Mouse (Mus musculus) CH12.LX (cell line): Measurements from ENCODE around the gene Maea. TPM values are rescaled to one million over a fixed set of nuclear protein-coding genes. Genes with fewer than 3 reads are reported as not detected.

Source experiments
- DNase-seq: peaks from one replicate; pipeline ENCODE4 v3.0.0-alpha.2; 2013; ENCODE audit errors: extremely low read depth
- H3K27ac ChIP-seq: 2 replicates; pipeline ENCODE4 v1.5.1; 2012; ENCODE audit warnings: low read depth, mild to moderate bottlenecking, control low read depth, moderate library complexity; ENCODE audit not compliant: insufficient read depth
- H3K27me3 ChIP-seq: replicated peaks from 2 replicates; pipeline ENCODE3; 2012; ENCODE audit warnings: inconsistent platforms
- H3K36me3 ChIP-seq, 2 experiments: replicated peaks in 1 of 2; 2 replicates each; pipeline versions ENCODE3 to v1.6.1; 2012; ENCODE audit warnings: inconsistent platforms in 1 of 2, low read length in 1 of 2, mild to moderate bottlenecking in 1 of 2, mixed read lengths in 1 of 2, moderate library complexity in 1 of 2; ENCODE audit not compliant: control insufficient read depth in 1 of 2, insufficient read depth in 1 of 2
- H3K4me1 ChIP-seq, 2 experiments: 2 replicates each; pipeline ENCODE4 v1.6.1; 2012; ENCODE audit warnings: inconsistent platforms in 1 of 2, moderate library complexity in 1 of 2; ENCODE audit not compliant: insufficient read depth in 2 of 2, control insufficient read depth in 1 of 2
- H3K4me2 ChIP-seq: 2 replicates; pipeline ENCODE4 v1.6.1; 2012; ENCODE audit warnings: low read depth, mild to moderate bottlenecking, control low read depth; ENCODE audit not compliant: poor library complexity, insufficient read depth, severe bottlenecking
- H3K4me3 ChIP-seq, 3 experiments: fragments of 150-350 bp in 1 of 3; sonication (generic) in 1 of 3; replicated peaks in 1 of 3; 2 replicates each; pipeline versions ENCODE3 to v1.5.1; 2011 to 2012; ENCODE audit warnings: low read depth in 2 of 3, low read length in 2 of 3, mild to moderate bottlenecking in 2 of 3, moderate library complexity in 2 of 3, control low read depth in 1 of 3, improper control_type of control experiment in 1 of 3, inconsistent platforms in 1 of 3, mixed read lengths in 1 of 3; ENCODE audit not compliant: poor library complexity in 1 of 3
- H3K79me2 ChIP-seq: replicated peaks from 2 replicates; pipeline ENCODE4 v1.6.1; 2012; ENCODE audit warnings: mild to moderate bottlenecking, moderate library complexity; ENCODE audit not compliant: control insufficient read depth, poor library complexity, insufficient read depth, severe bottlenecking; ENCODE audit errors: extremely low read depth
- H3K9ac ChIP-seq: 2 replicates; pipeline ENCODE4 v1.6.1; 2012; ENCODE audit warnings: low read depth, mild to moderate bottlenecking, control low read depth, moderate library complexity; ENCODE audit not compliant: insufficient read depth
- H3K9me3 ChIP-seq: replicated peaks from 2 replicates; pipeline ENCODE3; 2012; ENCODE audit warnings: low read length, inconsistent platforms, mixed read lengths
- BHLHE40 ChIP-seq: IDR thresholded peaks from 2 replicates; pipeline ENCODE4 v1.6.1; 2011; ENCODE audit warnings: mild to moderate bottlenecking, low read depth, low read length, improper control_type of control experiment
- CTCF ChIP-seq, 2 experiments: IDR thresholded peaks in 1 of 2; conservative IDR thresholded peaks in 1 of 2; 2 replicates each; pipeline ENCODE4 v1.5.1; 2011 to 2012; ENCODE audit warnings: low read depth in 2 of 2, low read length in 2 of 2, improper control_type of control experiment in 1 of 2, inconsistent platforms in 1 of 2, mild to moderate bottlenecking in 1 of 2, moderate library complexity in 1 of 2
- E2F4 ChIP-seq: IDR thresholded peaks from 2 replicates; pipeline ENCODE4 v1.6.1; 2011; ENCODE audit warnings: low read depth, low read length, improper control_type of control experiment; ENCODE audit not compliant: insufficient replicate concordance
- ELF1 ChIP-seq: IDR thresholded peaks from 2 replicates; pipeline ENCODE4 v1.6.1; 2014; ENCODE audit warnings: low read depth, mild to moderate bottlenecking, inconsistent platforms, low read length, improper control_type of control experiment
- EP300 ChIP-seq: IDR thresholded peaks from 2 replicates; pipeline ENCODE4 v1.6.1; 2011; ENCODE audit warnings: low read length, improper control_type of control experiment
- ETS1 ChIP-seq: conservative IDR thresholded peaks from 2 replicates; pipeline ENCODE4 v1.6.1; 2012; ENCODE audit warnings: low read depth, mild to moderate bottlenecking, inconsistent platforms, low read length, improper control_type of control experiment, moderate library complexity
- GABPA ChIP-seq: IDR thresholded peaks from 2 replicates; pipeline ENCODE4 v1.6.1; 2012; ENCODE audit warnings: low read depth, low read length, improper control_type of control experiment, inconsistent platforms; ENCODE audit not compliant: insufficient replicate concordance
- HCFC1 ChIP-seq: IDR thresholded peaks from 2 replicates; pipeline ENCODE4 v1.6.1; 2012; ENCODE audit warnings: low read depth, mild to moderate bottlenecking, inconsistent platforms, low read length, improper control_type of control experiment
- JUN ChIP-seq: IDR thresholded peaks from 2 replicates; pipeline ENCODE4 v1.6.1; 2011; ENCODE audit warnings: low read depth, mild to moderate bottlenecking, low read length, improper control_type of control experiment, moderate library complexity; ENCODE audit not compliant: insufficient read depth
- JUND ChIP-seq: conservative IDR thresholded peaks from 2 replicates; pipeline ENCODE4 v1.6.1; 2011; ENCODE audit warnings: low read depth, low read length, improper control_type of control experiment
- MAFK ChIP-seq: IDR thresholded peaks from 2 replicates; pipeline ENCODE4 v1.6.1; 2011; ENCODE audit warnings: low read length, improper control_type of control experiment; ENCODE audit not compliant: insufficient replicate concordance
- MAX ChIP-seq: IDR thresholded peaks from 2 replicates; pipeline ENCODE4 v1.6.1; 2011; ENCODE audit warnings: low read length, improper control_type of control experiment
- MAZ ChIP-seq: IDR thresholded peaks from 2 replicates; pipeline ENCODE4 v1.6.1; 2012; ENCODE audit warnings: low read depth, mild to moderate bottlenecking, inconsistent platforms, low read length, improper control_type of control experiment, moderate library complexity
- MXI1 ChIP-seq: IDR thresholded peaks from 2 replicates; pipeline ENCODE4 v1.6.1; 2011; ENCODE audit warnings: mild to moderate bottlenecking, low read depth, low read length, improper control_type of control experiment
- MYC ChIP-seq: IDR thresholded peaks from 2 replicates; pipeline ENCODE4 v1.6.1; 2011; ENCODE audit warnings: low read depth, mild to moderate bottlenecking, improper control_type of control experiment, low read length
- NELFE ChIP-seq: IDR thresholded peaks from 2 replicates; pipeline ENCODE4 v1.6.1; 2011; ENCODE audit warnings: low read depth, low read length, improper control_type of control experiment
- NRF1 ChIP-seq: IDR thresholded peaks from 2 replicates; pipeline ENCODE4 v1.6.1; 2014; ENCODE audit warnings: low read depth, mild to moderate bottlenecking, inconsistent platforms, low read length, improper control_type of control experiment, moderate library complexity
- PAX5 ChIP-seq: IDR thresholded peaks from 2 replicates; pipeline ENCODE4 v1.6.1; 2012; ENCODE audit warnings: low read length, inconsistent platforms, mixed read lengths
- POLR2A ChIP-seq: IDR thresholded peaks from 2 replicates; pipeline ENCODE4 v1.6.1; 2011; ENCODE audit warnings: low read depth, mild to moderate bottlenecking, improper control_type of control experiment, low read length
- POLR2AphosphoS2 ChIP-seq: IDR thresholded peaks from 2 replicates; pipeline ENCODE4 v1.6.1; 2011; ENCODE audit warnings: low read depth, low read length, improper control_type of control experiment
- RAD21 ChIP-seq: IDR thresholded peaks from 2 replicates; pipeline ENCODE4 v1.6.1; 2011; ENCODE audit warnings: low read depth, mild to moderate bottlenecking, low read length, improper control_type of control experiment, moderate library complexity
- RCOR1 ChIP-seq: conservative IDR thresholded peaks from 2 replicates; pipeline ENCODE4 v1.6.1; 2012; ENCODE audit warnings: low read depth, mild to moderate bottlenecking, inconsistent platforms, low read length, improper control_type of control experiment
- TBP ChIP-seq: conservative IDR thresholded peaks from 2 replicates; pipeline ENCODE4 v1.6.1; 2011; ENCODE audit warnings: low read depth, low read length, improper control_type of control experiment
- TCF12 ChIP-seq: IDR thresholded peaks from 2 replicates; pipeline ENCODE4 v1.6.1; 2014; ENCODE audit warnings: low read depth, mild to moderate bottlenecking, inconsistent platforms, low read length, improper control_type of control experiment
- UBTF ChIP-seq: IDR thresholded peaks from 2 replicates; pipeline ENCODE4 v1.6.1; 2012; ENCODE audit warnings: low read depth, mild to moderate bottlenecking, inconsistent platforms, low read length, improper control_type of control experiment, moderate library complexity
- USF2 ChIP-seq: conservative IDR thresholded peaks from 2 replicates; pipeline ENCODE4 v1.6.1; 2011; ENCODE audit warnings: low read depth, low read length, improper control_type of control experiment
- ZC3H11A ChIP-seq: IDR thresholded peaks from 2 replicates; pipeline ENCODE4 v1.6.1; 2012; ENCODE audit warnings: low read depth, mild to moderate bottlenecking, inconsistent platforms, low read length, improper control_type of control experiment
- ZKSCAN1 ChIP-seq: IDR thresholded peaks from 2 replicates; pipeline ENCODE4 v1.6.1; 2012; ENCODE audit warnings: low read depth, inconsistent platforms, low read length, improper control_type of control experiment, borderline replicate concordance
- ZMIZ1 ChIP-seq: IDR thresholded peaks from 2 replicates; pipeline ENCODE4 v1.6.1; 2012; ENCODE audit warnings: low read depth, mild to moderate bottlenecking, inconsistent platforms, low read length, improper control_type of control experiment
- ZNF384 ChIP-seq: IDR thresholded peaks from 2 replicates; pipeline ENCODE4 v1.6.1; 2012; ENCODE audit warnings: low read depth, low read length, improper control_type of control experiment, inconsistent platforms
- dilution Hi-C: fragments of 300-500 bp; cut with MboI; formaldehyde crosslinking; loops from 2 replicates; pipeline ENCODE4 v1.14.3; 2020; ENCODE audit warnings: low sequenced_read_pairs; ENCODE audit not compliant: extremely low pct_unique_long_range_greater_than_20kb, extremely low pct_ligation_motif_present
- in situ Hi-C: fragments of 300-500 bp; cut with MboI; formaldehyde crosslinking; loops from 3 replicates; pipeline ENCODE4 v1.14.3; 2019; ENCODE audit warnings: low sequenced_read_pairs, low pct_ligation_motif_present, low pct_unique_long_range_greater_than_20kb, mixed read lengths
- polyA plus RNA-seq: library from polyadenylated mRNA; unstranded; fragments of >175 nt; gene quantifications from 2 replicates; pipeline ENCODE4 v1.2.1, GENCODE M21; 2012; ENCODE audit warnings: low read depth; ENCODE audit not compliant: insufficient read length
- total RNA-seq, 2 experiments: library from RNA; depleted of rRNA; stranded (reverse); fragments of 300-350 nt in 1 of 2; fragments of >200 nt in 1 of 2; gene quantifications; 2 replicates each; pipeline ENCODE4 v1.2.3; 2012 to 2014

Gene Maea
- total and polyA plus RNA-seq, 3 experiments: 75.0 to 94.2 (median 91.4) TPM

DNA sequence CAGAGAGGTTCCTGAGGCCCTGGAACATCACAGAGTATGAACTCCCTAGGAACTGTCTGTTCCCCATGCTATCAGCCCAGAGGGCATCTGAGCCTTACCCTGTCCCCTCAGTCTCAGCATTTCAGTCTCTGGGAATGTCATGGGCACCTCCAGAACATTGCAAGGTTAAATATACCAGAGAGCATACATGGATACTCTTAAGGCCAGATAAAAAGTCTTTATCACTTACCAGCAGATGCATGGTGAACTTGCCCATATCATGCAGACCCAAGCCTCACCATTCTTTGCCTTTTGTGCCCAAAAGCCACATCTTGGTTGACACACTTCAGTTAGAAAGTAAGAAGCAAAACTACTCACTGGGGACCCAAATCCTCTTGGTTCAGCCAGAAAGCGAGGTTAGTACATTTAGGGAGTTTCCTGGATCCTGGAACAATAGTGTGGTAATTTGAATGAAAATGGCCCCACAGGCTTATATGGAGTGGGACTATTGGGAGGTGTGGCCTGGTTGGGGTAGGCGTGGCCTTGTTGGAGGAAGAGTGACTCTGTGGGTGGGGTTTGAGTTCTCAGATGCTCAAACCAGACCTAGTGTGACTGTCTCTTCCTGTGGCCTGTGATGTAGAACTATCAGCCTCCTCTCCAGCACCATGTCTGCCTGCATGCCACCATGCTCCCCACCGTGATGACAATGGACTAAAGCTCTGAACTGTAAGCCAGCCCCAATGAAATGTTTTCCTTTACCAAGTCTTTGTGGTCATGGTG, 24.4 kb upstream of the Maea start:
- Histone ChIP-seq H3K4me3 (peak overlapping the region; percentile 49 to 68 (median 53)), H3K27me3 (no peaks in the 10 kb centered on the region), H3K79me2 (no peaks in the 10 kb centered on the region; the same call in 1 of the 2 replicates), H3K36me3 (peaks cover 0 to 18% of the 10 kb centered on the region in 2 experiments), H3K4me2 (peak overlapping the region; percentile 62), H3K9ac (no peak overlapping the region), H3K27ac (no peak overlapping the region), H3K9me3 (no peaks in the 10 kb centered on the region), H3K4me1 (peaks cover 4 to 40% of the 10 kb centered on the region in 2 experiments; a peak in 2 of 4 replicates)
- peak; percentile 96 for DNase-seq
- in situ Hi-C loops (no loop called here), dilution Hi-C loops (no loop called here)
- TF ChIP-seq MYC (peak; percentile 68; the same call in 1 of the 2 replicates), TCF12 (0 out of 2 replicates have a peak, but pooled peaks have one; percentile 38), NELFE (peak; percentile 72), MAX (0 out of 2 replicates have a peak, but pooled peaks have one; percentile 24), JUND (no peak), POLR2A (peak; percentile 77), ZMIZ1 (peak; percentile 52; the same call in 1 of the 2 replicates), POLR2AphosphoS2 (0 out of 2 replicates have a peak, but pooled peaks have one; percentile 32), TBP (peak; percentile 91), UBTF (no peak), BHLHE40 (no peak)

DNA sequence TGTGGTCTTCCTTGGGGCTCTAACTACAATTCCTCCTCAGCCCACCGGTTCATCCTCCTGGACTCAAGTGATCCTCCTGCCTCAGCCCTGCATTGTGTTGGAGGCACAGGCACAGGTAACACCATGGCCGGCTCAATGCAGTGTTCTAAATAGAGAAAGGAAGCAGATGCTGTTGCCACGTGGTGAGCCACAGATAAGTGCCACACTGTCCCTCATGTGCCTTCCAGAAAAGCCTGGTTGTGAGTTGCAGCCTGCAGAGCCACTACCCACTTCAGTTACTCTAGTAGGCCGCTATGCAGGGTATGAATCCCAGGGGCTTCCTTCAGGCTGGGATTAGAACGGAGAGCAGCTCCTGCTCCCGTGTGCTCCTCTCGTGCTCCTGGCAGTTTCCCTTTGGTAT, 23.1 kb upstream of the Maea start:
- H3K4me2 ChIP-seq: peak overlapping the region; percentile 62
- in situ Hi-C loops: no loop called here
- dilution Hi-C loops: no loop called here
- no peak for TF ChIP-seq UBTF
- TF ChIP-seq MYC: peak; percentile 96
- TF ChIP-seq CTCF (conservative IDR thresholded peaks at IDR 0.05 in 1 of 2, IDR thresholded peaks at IDR 0.05 in 1 of 2; ENCODE audit: low read depth in 2 of 2, low read length in 2 of 2): no peak
- no peak for TF ChIP-seq USF2
- no peak for TF ChIP-seq NRF1
- no peak for TF ChIP-seq ETS1
- TF ChIP-seq JUND: no peak
- no peak for TF ChIP-seq RCOR1
- no peak for TF ChIP-seq NELFE
- no peak for TF ChIP-seq ZC3H11A
- TF ChIP-seq EP300: no peak
- TF ChIP-seq HCFC1: no peak
- no peak for TF ChIP-seq ZKSCAN1
- no peak for TF ChIP-seq ZNF384
- no peak for TF ChIP-seq MAFK
- TF ChIP-seq BHLHE40: peak; percentile 60
- no peak for TF ChIP-seq PAX5
- no peak for TF ChIP-seq E2F4
- no peak for TF ChIP-seq TBP
- no peak for TF ChIP-seq POLR2AphosphoS2
- no peak for TF ChIP-seq JUN
- TF ChIP-seq GABPA: no peak
- no peak for TF ChIP-seq ELF1
- no peak for TF ChIP-seq RAD21
- TF ChIP-seq MAZ: no peak
- peak; percentile 83 for TF ChIP-seq MXI1

More for the DNA sequence above, 23.1 kb upstream of the Maea start:
- peaks cover 3 to 28% of the 10 kb centered on the region in 2 experiments for H3K36me3 ChIP-seq
- peaks cover 4 to 38% of the 10 kb centered on the region in 2 experiments; a peak in 2 of 4 replicates for H3K4me1 ChIP-seq
- no peaks in the 10 kb centered on the region for H3K79me2 ChIP-seq
- peak; percentile 56 for DNase-seq
- H3K27ac ChIP-seq: peak overlapping the region; percentile 7; the same call in 1 of the 2 replicates
- no peaks in the 10 kb centered on the region for H3K27me3 ChIP-seq
- peak overlapping the region; percentile 21 to 68 (median 53) for H3K4me3 ChIP-seq
- no peaks in the 10 kb centered on the region for H3K9me3 ChIP-seq
- H3K9ac ChIP-seq: peak overlapping the region; percentile 21; the same call in 1 of the 2 replicates
